Mouse (Mus musculus): ENCODE results near the gene Meox1.
A peak's percentile ranks its signal among the peaks of the same experiment; 100 is the strongest.

Meox1 gene

GRCm38 (mm10) chr11:101894204-101894603, at the start of gene Meox1:
Gene Meox1 (minus strand): TSS chr11:101894374.
- ATAC-seq (ENCODE audit: insufficient number of reproducible peaks, low FRiP score, low TSS enrichment) = no peak

DNA sequence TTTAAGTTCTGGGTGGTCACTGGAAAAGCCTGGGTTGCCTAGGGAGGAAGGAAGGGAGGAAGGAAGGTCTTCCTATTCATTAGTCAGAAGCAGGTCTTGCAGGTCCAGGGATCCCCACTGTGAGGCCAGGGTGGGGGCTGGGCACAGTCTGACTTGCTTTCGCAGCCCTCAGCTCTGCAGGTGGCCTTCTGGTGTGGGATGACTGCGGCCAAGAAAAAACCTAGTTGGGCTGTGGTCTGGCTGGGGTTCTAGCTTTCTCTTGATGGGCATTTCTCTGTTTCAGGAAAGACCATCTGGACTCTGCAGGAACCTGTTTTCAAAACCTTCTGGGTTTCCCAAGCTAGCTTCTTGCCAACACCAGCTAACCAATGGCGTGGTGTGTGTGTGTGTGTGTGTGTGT, 48.9 kb upstream of the Meox1 start:
- ATAC-seq (ENCODE audit: insufficient number of reproducible peaks, low FRiP score, low TSS enrichment) = peak; percentile 64; the same call in 1 of the 2 replicates

- no peak for ATAC-seq (ENCODE audit: insufficient number of reproducible peaks, low FRiP score, low TSS enrichment)
Observed at GRCm38 (mm10) chr11:101937108-101937507, 42.9 kb upstream of the Meox1 start.

DNA sequence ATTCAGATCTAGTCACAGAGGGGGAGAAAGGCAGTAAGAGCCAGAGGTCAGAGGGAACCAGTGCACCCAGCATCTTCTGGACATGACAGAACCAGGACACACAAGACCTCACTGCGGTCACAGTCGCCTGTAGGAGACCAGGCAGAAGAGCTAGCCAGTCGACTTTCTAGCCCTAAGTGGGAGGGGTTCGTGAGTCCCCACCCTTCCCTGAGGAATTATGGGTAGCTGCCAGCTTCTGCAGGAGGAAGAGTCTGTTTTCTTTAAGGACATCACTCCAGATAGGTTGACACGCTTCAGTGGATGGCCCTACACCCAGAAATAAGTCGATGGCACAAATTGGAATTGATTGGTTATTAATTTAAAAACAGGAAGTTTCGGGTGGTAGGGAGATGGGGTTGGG, 42.2 kb upstream of the Meox1 start:
- no peak for ATAC-seq (ENCODE audit: insufficient number of reproducible peaks, low FRiP score, low TSS enrichment)

GRCm38 (mm10) chr11:101935743-101936142, 41.6 kb upstream of the Meox1 start:
- ATAC-seq (ENCODE audit: insufficient number of reproducible peaks, low FRiP score, low TSS enrichment) = no peak

- no peak for ATAC-seq (ENCODE audit: insufficient number of reproducible peaks, low FRiP score, low TSS enrichment)
Observed at GRCm38 (mm10) chr11:101931978-101932377, 37.8 kb upstream of the Meox1 start.

DNA sequence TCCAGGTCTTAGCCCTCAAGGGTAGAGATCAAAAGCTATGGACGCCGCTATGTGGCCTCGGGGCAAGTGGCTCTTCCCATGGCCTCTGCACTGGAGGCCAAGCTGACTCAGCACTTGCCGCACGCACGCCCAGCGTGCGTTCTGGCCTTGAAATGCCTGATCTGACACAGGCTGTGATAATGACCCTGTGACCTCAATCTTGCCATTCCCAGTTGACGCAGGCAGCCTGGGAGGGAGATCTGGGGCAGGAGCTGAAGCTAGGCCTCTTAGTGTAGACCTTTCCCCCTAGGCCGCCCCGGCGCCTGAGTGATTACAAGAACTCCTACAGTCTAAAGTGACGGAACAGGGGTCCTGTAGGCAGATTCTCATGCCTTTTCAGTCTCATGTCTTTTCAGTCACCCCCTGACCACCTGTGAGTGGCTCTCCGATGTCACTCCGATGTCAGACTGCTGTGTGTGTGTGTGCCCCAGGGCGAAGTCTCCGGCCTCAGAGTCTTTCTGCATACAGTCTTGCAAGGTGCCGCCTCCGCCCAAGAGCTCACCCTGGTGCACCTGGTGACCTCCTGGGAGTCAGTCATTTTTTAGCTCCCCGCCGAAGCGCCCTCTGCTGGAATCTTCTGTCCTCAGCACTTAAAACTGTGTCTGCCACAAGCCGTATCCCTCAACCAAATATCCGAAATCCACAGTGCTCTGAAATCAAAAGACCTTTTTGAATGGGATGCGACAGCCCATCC, 34.0 kb upstream of the Meox1 start:
- no peak for ATAC-seq (ENCODE audit: insufficient number of reproducible peaks, low FRiP score, low TSS enrichment)

DNA sequence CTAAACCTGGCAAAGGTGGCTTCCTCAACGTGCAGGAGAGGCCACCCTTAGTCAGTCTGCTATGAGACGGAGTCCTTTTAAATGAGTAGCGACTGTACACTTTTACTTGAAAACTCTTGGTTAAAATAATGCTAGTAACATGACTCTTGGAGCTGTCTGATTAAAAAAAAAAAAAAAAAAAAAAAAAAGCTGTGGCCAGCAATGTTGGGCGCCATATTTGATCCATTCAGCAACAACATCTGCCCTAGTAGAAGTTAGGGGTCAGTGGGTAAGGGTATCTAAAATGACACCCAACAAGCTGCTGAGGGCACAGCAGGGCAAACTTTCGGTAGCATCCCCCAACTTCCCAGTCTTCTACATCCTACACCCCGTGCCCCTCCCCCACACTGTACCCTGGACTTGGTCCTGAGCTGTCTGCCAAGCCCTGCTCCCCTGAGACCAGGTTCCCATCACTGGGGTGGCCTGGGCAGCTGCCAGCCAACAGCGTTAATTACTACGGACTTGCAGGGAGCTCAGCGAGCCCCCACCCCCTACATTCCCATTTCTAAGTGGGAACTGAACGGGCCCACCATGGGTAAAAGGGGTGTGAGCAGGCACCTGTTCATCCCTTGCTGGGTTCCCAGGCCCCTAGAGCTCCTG, 32.9 kb upstream of the Meox1 start:
- no peak for ATAC-seq (ENCODE audit: insufficient number of reproducible peaks, low FRiP score, low TSS enrichment)

DNA sequence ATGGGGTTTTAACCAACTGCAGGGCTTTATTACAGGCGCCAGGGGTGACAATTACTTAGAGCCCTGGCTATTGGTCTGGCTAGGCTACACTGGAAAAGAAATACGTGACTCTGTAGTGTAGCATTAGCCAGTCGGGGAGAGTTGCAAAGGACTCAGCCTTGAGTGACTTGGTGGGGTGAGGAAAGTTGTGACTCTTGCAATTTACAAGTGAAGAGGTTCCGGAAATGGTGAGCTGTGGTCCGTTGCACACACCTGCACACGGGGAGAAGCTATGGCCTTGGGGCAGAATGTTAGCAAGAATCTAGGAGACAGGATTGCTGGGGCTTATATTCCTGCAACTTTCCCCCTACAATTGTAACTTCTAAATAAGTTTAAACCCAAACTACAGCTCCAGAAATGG, 31.5 kb upstream of the Meox1 start:
- no peak for ATAC-seq (ENCODE audit: insufficient number of reproducible peaks, low FRiP score, low TSS enrichment)

GRCm38 (mm10) chr11:101924441-101924976, 30.3 kb upstream of the Meox1 start:
- no peak for ATAC-seq (ENCODE audit: insufficient number of reproducible peaks, low FRiP score, low TSS enrichment)

- no peak for ATAC-seq (ENCODE audit: insufficient number of reproducible peaks, low FRiP score, low TSS enrichment)
Observed at GRCm38 (mm10) chr11:101923988-101924387, 29.8 kb upstream of the Meox1 start.

GRCm38 (mm10) chr11:101921361-101921952, 27.3 kb upstream of the Meox1 start:
- ATAC-seq (ENCODE audit: insufficient number of reproducible peaks, low FRiP score, low TSS enrichment) = no peak

GRCm38 (mm10) chr11:101919660-101920059, 25.5 kb upstream of the Meox1 start:
- ATAC-seq (ENCODE audit: insufficient number of reproducible peaks, low FRiP score, low TSS enrichment) = peak; percentile 58; the same call in 1 of the 2 replicates

GRCm38 (mm10) chr11:101918609-101919008, 24.4 kb upstream of the Meox1 start:
- ATAC-seq (ENCODE audit: insufficient number of reproducible peaks, low FRiP score, low TSS enrichment) = no peak

DNA sequence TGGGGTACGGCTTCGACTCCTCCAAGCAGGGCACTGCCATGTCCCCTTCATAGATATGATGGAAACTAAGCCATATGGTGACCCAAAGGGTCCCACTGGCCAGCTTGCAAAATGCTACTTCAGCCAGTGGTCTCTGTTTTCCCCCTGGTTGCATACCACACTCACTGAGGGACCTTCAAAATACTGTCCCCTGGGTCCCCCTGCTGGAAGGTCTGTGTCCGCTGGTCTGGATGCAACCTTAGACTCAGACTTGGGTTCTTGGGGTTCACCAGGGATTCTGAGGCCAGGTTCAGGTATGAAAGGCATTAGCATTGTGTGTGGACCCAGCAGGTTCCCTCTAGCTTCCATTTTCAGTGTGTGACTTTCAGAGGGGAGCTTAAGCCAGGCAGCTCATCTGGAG, 22.6 kb upstream of the Meox1 start:
- no peak for ATAC-seq (ENCODE audit: insufficient number of reproducible peaks, low FRiP score, low TSS enrichment)

GRCm38 (mm10) chr11:101913591-101913990, 19.4 kb upstream of the Meox1 start:
- ATAC-seq (ENCODE audit: insufficient number of reproducible peaks, low FRiP score, low TSS enrichment) = no peak

GRCm38 (mm10) chr11:101911855-101912579, 17.8 kb upstream of the Meox1 start:
- ATAC-seq (ENCODE audit: insufficient number of reproducible peaks, low FRiP score, low TSS enrichment) = no peak

GRCm38 (mm10) chr11:101910230-101910946, 16.2 kb upstream of the Meox1 start:
- peak; percentile 49; the same call in 1 of the 2 replicates for ATAC-seq (ENCODE audit: insufficient number of reproducible peaks, low FRiP score, low TSS enrichment)

GRCm38 (mm10) chr11:101908777-101909176, 14.6 kb upstream of the Meox1 start:
- ATAC-seq (ENCODE audit: insufficient number of reproducible peaks, low FRiP score, low TSS enrichment) = no peak

GRCm38 (mm10) chr11:101905115-101905514, 10.9 kb upstream of the Meox1 start:
- no peak; the same call in 1 of the 2 replicates for ATAC-seq (ENCODE audit: insufficient number of reproducible peaks, low FRiP score, low TSS enrichment)
